8 mouse cellular contexts compared by ENCODE assay signal in genomic region chr16:56886616-56887116, GRCm38 (mm10). TPM values are rescaled to one million over a fixed set of nuclear protein-coding genes. Genes with fewer than 3 reads are reported as not detected.
DNase-seq lines count a peak whose midpoint lies in the region; ATAC-seq and TF ChIP-seq lines count a peak whose summit lies in the region.

No protein-coding gene starts in this region.

- H3K4me1 ChIP-seq in kidney, postnatal 0 days (replicated peaks; ENCODE audit: insufficient read depth, low read length), result no peaks in the 10 kb centered on the region
- no peaks in the 10 kb centered on the region for H3K4me1 ChIP-seq in kidney, adult 2 months (ENCODE audit: control insufficient read depth, insufficient read depth, low read length)
- H3K4me1 ChIP-seq in embryonic fibroblast, embryonic 13.5 days (ENCODE audit: control insufficient read depth, insufficient read depth, low read length), result no peaks in the 10 kb centered on the region
- peaks cover 3% of the 10 kb centered on the region; the same call in 1 of the 2 replicates for H3K4me1 ChIP-seq in limb, embryonic 12.5 days (replicated peaks)

- peak overlapping the region; percentile 81 for H3K4me2 ChIP-seq in kidney, postnatal 0 days (ENCODE audit: low read length)
- H3K4me2 ChIP-seq in limb, embryonic 12.5 days, result peak overlapping the region; percentile 66

- H3K4me3 ChIP-seq in kidney, postnatal 0 days (replicated peaks; ENCODE audit: low read depth, low read length), result peak overlapping the region; percentile 45
- no peak overlapping the region for H3K4me3 ChIP-seq in kidney, adult 2 months (ENCODE audit: insufficient read depth, low read depth, low read length)
- peak overlapping the region; percentile 46; the same call in 1 of the 2 replicates for H3K4me3 ChIP-seq in embryonic fibroblast, embryonic 13.5 days (ENCODE audit: insufficient read depth, low read length)
- H3K4me3 ChIP-seq in limb, embryonic 12.5 days (replicated peaks), result peak overlapping the region; percentile 49

- no peak overlapping the region for H3K27ac ChIP-seq in kidney, postnatal 0 days
- no peak overlapping the region for H3K27ac ChIP-seq in kidney, adult 2 months (ENCODE audit: insufficient read depth, low read depth, low read length)
- no peak overlapping the region for H3K27ac ChIP-seq in embryonic fibroblast, embryonic 13.5 days (ENCODE audit: insufficient read depth, low read length)
- no peak overlapping the region for H3K27ac ChIP-seq in limb, embryonic 12.5 days

- DNase-seq in kidney, postnatal 0 days (ENCODE audit: low spot score), result no peak
- DNase-seq in kidney, adult 2 months, result no peak
- DNase-seq in retina, embryonic 14.5 days (ENCODE audit: low spot score), result peak; percentile 10
- DNase-seq in gastrocnemius, adult 8-10 months (ENCODE audit: low spot score in 2 of 2), result no peak
- DNase-seq in kidney, postnatal 4 days, result no peak
- no peak for DNase-seq in cerebellum, postnatal 36 days

- H3K36me3 ChIP-seq in kidney, postnatal 0 days (ENCODE audit: insufficient read depth, low read length), result no peaks in the 10 kb centered on the region
- H3K36me3 ChIP-seq in kidney, adult 2 months (ENCODE audit: control insufficient read depth, insufficient read depth, low read length), result no peaks in the 10 kb centered on the region
- no peaks in the 10 kb centered on the region for H3K36me3 ChIP-seq in limb, embryonic 12.5 days

- no peaks in the 10 kb centered on the region for H3K9me3 ChIP-seq in kidney, postnatal 0 days (replicated peaks; ENCODE audit: low read length)
- H3K9me3 ChIP-seq in limb, embryonic 12.5 days, result no peaks in the 10 kb centered on the region

- no peak for TF ChIP-seq CTCF in kidney, postnatal 0 days (IDR thresholded peaks at IDR 0.05; ENCODE audit: low read depth)
- no peak for TF ChIP-seq CTCF in kidney, adult 2 months (conservative IDR thresholded peaks at IDR 0.05; ENCODE audit: insufficient read depth, insufficient read length, low read depth, low read length)
- TF ChIP-seq CTCF in embryonic fibroblast, embryonic 13.5 days (IDR thresholded peaks at IDR 0.05; ENCODE audit: borderline replicate concordance, insufficient read depth, low read length), result no peak

- H3K27me3 ChIP-seq in kidney, postnatal 0 days (ENCODE audit: insufficient read depth, low read length), result no peaks in the 10 kb centered on the region
- no peaks in the 10 kb centered on the region for H3K27me3 ChIP-seq in kidney, adult 2 months (replicated peaks; ENCODE audit: control insufficient read depth, insufficient read depth, low read length)
- H3K27me3 ChIP-seq in limb, embryonic 12.5 days, result no peaks in the 10 kb centered on the region

- TF ChIP-seq POLR2A in kidney, adult 2 months (IDR thresholded peaks at IDR 0.05; ENCODE audit: low read depth, low read length), result no peak
- TF ChIP-seq POLR2A in embryonic fibroblast, embryonic 13.5 days (IDR thresholded peaks at IDR 0.05; ENCODE audit: low read depth, low read length), result no peak

- 0 out of 2 replicates have a peak overlapping the region, but pooled peaks have one; percentile 27 for H3K9ac ChIP-seq in kidney, postnatal 0 days (ENCODE audit: low read depth, low read length)
- H3K9ac ChIP-seq in limb, embryonic 12.5 days (replicated peaks), result peak overlapping the region; percentile 52; the same call in 1 of the 2 replicates

- WGBS in kidney, postnatal 0 days, result 23% methylated on average over 9 of the region's 9 CpGs
- 25% methylated on average over 9 of the region's 9 CpGs for WGBS in kidney, adult 2 months
- 30% methylated on average over 9 of the region's 9 CpGs for WGBS in limb, embryonic 12.5 days

- ATAC-seq in kidney, postnatal 0 days (replicated peaks; ENCODE audit: low FRiP score, low read depth), result no peak
- no peak for ATAC-seq in limb, embryonic 12.5 days (ENCODE audit: insufficient number of reproducible peaks, insufficient read depth, low FRiP score, low TSS enrichment, low read depth)

RNA-seq across cellular contexts. Expression of gene Tmem45a, which starts 0.7 kb away (rescaled TPM):
- polyA plus RNA-seq in kidney, postnatal 0 days (2015; fragmentation: Nextera tagmentation; extraction: Ambion mirVana), result 18.9 and 20.4 TPM in 2 replicates
- polyA plus RNA-seq in kidney, adult 2 months (2012; rRNA removed), result 1.7 and 2.0 TPM in 2 replicates
- 101 and 125 TPM in 2 replicates for polyA plus RNA-seq in embryonic fibroblast, embryonic 13.5 days (2011; ENCODE audit: insufficient read length, low read depth, missing spikeins)
- polyA plus RNA-seq in limb, embryonic 12.5 days (2016; fragmentation: Nextera tagmentation; extraction: Ambion mirVana), result 20.1 and 25.7 TPM in 2 replicates
- total RNA-seq in gastrocnemius, adult 8-10 months (2022), result 1 to 10 TPM in 1 of 4 experiments, under 1 TPM in 3; 0.19 to 1.7 (median 0.24) TPM

RNA-seq across cellular contexts. Expression of gene Lnp1, which starts 41.2 kb away (rescaled TPM):
- polyA plus RNA-seq in kidney, postnatal 0 days (2015; fragmentation: Nextera tagmentation; extraction: Ambion mirVana), result not detected in 2 replicates
- polyA plus RNA-seq in kidney, adult 2 months (2012; rRNA removed), result not detected in 2 replicates
- not detected in 2 replicates for polyA plus RNA-seq in embryonic fibroblast, embryonic 13.5 days (2011; ENCODE audit: insufficient read length, low read depth, missing spikeins)
- polyA plus RNA-seq in limb, embryonic 12.5 days (2016; fragmentation: Nextera tagmentation; extraction: Ambion mirVana), result not detected in 2 replicates
- not detected for total RNA-seq in gastrocnemius, adult 8-10 months (2022)
